8 mouse cellular contexts compared by ENCODE assay signal in the genomic region with DNA sequence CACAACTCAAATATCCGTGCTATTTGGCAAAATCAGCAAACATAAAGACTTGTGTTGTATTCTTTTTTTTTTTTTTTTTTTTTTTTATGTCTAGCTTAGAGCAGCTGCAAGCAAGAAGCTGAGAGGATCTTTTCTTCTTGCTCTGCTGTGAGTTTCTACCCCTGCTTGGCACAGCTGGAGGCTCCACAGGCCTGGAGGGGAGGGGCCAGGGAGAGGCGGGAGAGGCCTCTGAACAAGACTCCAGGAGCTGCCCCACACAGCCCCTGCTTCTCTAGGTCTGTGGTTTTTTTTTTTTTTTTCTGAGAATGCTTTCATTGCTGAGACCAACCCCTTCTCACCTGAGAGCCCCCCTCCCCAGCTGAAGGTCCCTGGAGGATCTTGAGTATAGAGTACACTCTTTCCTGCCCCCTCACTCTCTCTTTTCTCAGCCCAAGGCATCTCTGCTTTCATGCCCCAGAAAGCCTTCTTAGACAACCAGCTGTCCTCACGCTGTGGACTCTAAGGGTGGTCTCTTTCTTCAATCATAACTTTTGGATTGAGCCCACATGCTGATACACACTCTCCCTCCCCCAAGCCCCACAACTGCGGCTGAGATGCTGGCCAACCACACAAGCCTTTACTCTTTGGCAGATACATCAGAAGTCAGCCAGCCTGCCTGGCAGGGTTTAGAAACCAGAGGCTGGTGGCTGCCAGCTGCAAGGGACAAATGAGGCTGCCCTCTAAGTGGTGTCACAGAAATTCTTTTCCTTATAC.
DNase-seq lines count a peak whose midpoint lies in the region; ATAC-seq and TF ChIP-seq lines count a peak whose summit lies in the region.

No protein-coding gene starts in this region.

- no peaks in the 10 kb centered on the region for H3K4me1 ChIP-seq in neural tube, embryonic 11.5 days (ENCODE audit: control insufficient read depth, insufficient read depth, low read length)
- H3K4me1 ChIP-seq in limb, embryonic 12.5 days (replicated peaks): peaks cover 18% of the 10 kb centered on the region
- H3K4me1 ChIP-seq in stomach, embryonic 14.5 days (ENCODE audit: control insufficient read depth, insufficient read depth, low read length): peaks cover 6% of the 10 kb centered on the region; the same call in 1 of the 2 replicates
- H3K4me1 ChIP-seq in kidney, adult 2 months (ENCODE audit: control insufficient read depth, insufficient read depth, low read length): no peaks in the 10 kb centered on the region

- peak; percentile 10 for DNase-seq in adrenal gland, postnatal 14 days
- no peak for DNase-seq in adrenal gland, adult 2 months
- DNase-seq in neural tube, embryonic 11.5 days (ENCODE audit: low spot score): no peak
- DNase-seq in neural tube, embryonic 10.5 days (ENCODE audit: extremely low spot score, low spot score): no peak
- no peak for DNase-seq in kidney, adult 2 months

- TF ChIP-seq POLR2A in kidney, adult 2 months (IDR thresholded peaks at IDR 0.05; ENCODE audit: low read depth, low read length): no peak

- ATAC-seq in neural tube, embryonic 11.5 days (ENCODE audit: insufficient read depth, low FRiP score, low TSS enrichment): peak; percentile 53; the same call in 1 of the 2 replicates
- peak; percentile 91 for ATAC-seq in limb, embryonic 12.5 days (ENCODE audit: insufficient number of reproducible peaks, insufficient read depth, low FRiP score, low TSS enrichment, low read depth)
- ATAC-seq in stomach, embryonic 14.5 days (ENCODE audit: insufficient number of reproducible peaks, insufficient read depth, low FRiP score, low read depth): peak; percentile 77; the same call in 1 of the 2 replicates
- no peak for ATAC-seq in monocyte, adult 5-6 weeks (replicated peaks; ENCODE audit: insufficient number of reproducible peaks, low FRiP score, low TSS enrichment, poor library complexity, severe bottlenecking)

- no peak overlapping the region for H3K27ac ChIP-seq in neural tube, embryonic 11.5 days (ENCODE audit: low read depth, low read length)
- peak overlapping the region; percentile 68 for H3K27ac ChIP-seq in limb, embryonic 12.5 days
- H3K27ac ChIP-seq in stomach, embryonic 14.5 days (ENCODE audit: low read length): peak overlapping the region; percentile 77
- no peak overlapping the region for H3K27ac ChIP-seq in kidney, adult 2 months (ENCODE audit: insufficient read depth, low read depth, low read length)

- TF ChIP-seq CTCF in kidney, adult 2 months (conservative IDR thresholded peaks at IDR 0.05; ENCODE audit: insufficient read depth, insufficient read length, low read depth, low read length): no peak

- no peaks in the 10 kb centered on the region for H3K9me3 ChIP-seq in neural tube, embryonic 11.5 days (ENCODE audit: control insufficient read depth, low read length)
- H3K9me3 ChIP-seq in limb, embryonic 12.5 days: no peaks in the 10 kb centered on the region
- no peaks in the 10 kb centered on the region for H3K9me3 ChIP-seq in stomach, embryonic 14.5 days (ENCODE audit: control insufficient read depth, low read depth, low read length)

- 22% methylated on average over 4 of the region's 4 CpGs for WGBS in neural tube, embryonic 11.5 days
- WGBS in limb, embryonic 12.5 days: 20% methylated on average over 4 of the region's 4 CpGs
- WGBS in stomach, embryonic 14.5 days: 23% methylated on average over 4 of the region's 4 CpGs
- WGBS in kidney, adult 2 months: 60% methylated on average over 4 of the region's 4 CpGs

- no peak overlapping the region for H3K9ac ChIP-seq in neural tube, embryonic 11.5 days (ENCODE audit: low read length)
- H3K9ac ChIP-seq in limb, embryonic 12.5 days (replicated peaks): no peak overlapping the region
- no peak overlapping the region for H3K9ac ChIP-seq in stomach, embryonic 14.5 days (replicated peaks; ENCODE audit: low read depth, low read length)

- H3K27me3 ChIP-seq in neural tube, embryonic 11.5 days (ENCODE audit: control insufficient read depth, insufficient read depth, low read length): no peaks in the 10 kb centered on the region
- H3K27me3 ChIP-seq in limb, embryonic 12.5 days: no peaks in the 10 kb centered on the region
- no peaks in the 10 kb centered on the region for H3K27me3 ChIP-seq in stomach, embryonic 14.5 days (ENCODE audit: control insufficient read depth, insufficient read depth, low read length)
- no peaks in the 10 kb centered on the region; the same call in 1 of the 2 replicates for H3K27me3 ChIP-seq in kidney, adult 2 months (replicated peaks; ENCODE audit: control insufficient read depth, insufficient read depth, low read length)

- no peak overlapping the region for H3K4me2 ChIP-seq in neural tube, embryonic 11.5 days (ENCODE audit: low read depth)
- H3K4me2 ChIP-seq in limb, embryonic 12.5 days: peak overlapping the region; percentile 2; the same call in 1 of the 2 replicates
- no peak overlapping the region; the same call in 1 of the 2 replicates for H3K4me2 ChIP-seq in stomach, embryonic 14.5 days (replicated peaks; ENCODE audit: low read depth, low read length)

- H3K4me3 ChIP-seq in neural tube, embryonic 11.5 days (ENCODE audit: low read depth, low read length): no peak overlapping the region
- no peak overlapping the region for H3K4me3 ChIP-seq in limb, embryonic 12.5 days (replicated peaks)
- no peak overlapping the region for H3K4me3 ChIP-seq in stomach, embryonic 14.5 days (ENCODE audit: low read depth, low read length)
- H3K4me3 ChIP-seq in kidney, adult 2 months (ENCODE audit: insufficient read depth, low read depth, low read length): no peak overlapping the region

- H3K36me3 ChIP-seq in neural tube, embryonic 11.5 days (ENCODE audit: control insufficient read depth, insufficient read depth, low read length): no peaks in the 10 kb centered on the region
- H3K36me3 ChIP-seq in limb, embryonic 12.5 days: no peaks in the 10 kb centered on the region
- no peaks in the 10 kb centered on the region for H3K36me3 ChIP-seq in stomach, embryonic 14.5 days (ENCODE audit: control insufficient read depth, insufficient read depth, low read length)
- no peaks in the 10 kb centered on the region for H3K36me3 ChIP-seq in kidney, adult 2 months (ENCODE audit: control insufficient read depth, insufficient read depth, low read length)

Comparison
In these comparisons a context has a peak if more than half of its experiments do, and no peak if none do; other contexts are left out.
1. H3K27ac ChIP-seq: peak in limb, embryonic 12.5 days (single experiment) and stomach, embryonic 14.5 days (single experiment); none in neural tube, embryonic 11.5 days (single experiment) and kidney, adult 2 months (single experiment).